Mouse (Mus musculus): ENCODE data around the gene Gpatch3. TPM values are rescaled to one million over a fixed set of nuclear protein-coding genes. Genes with fewer than 3 reads are reported as not detected.

Gene Gpatch3
- polyA plus RNA-seq, 1 experiment from 2014 or later, result 7.1 TPM

- no peaks in the 10 kb centered on the region for H3K4me1 ChIP-seq
- peaks cover 59% of the 10 kb centered on the region for H3K36me3 ChIP-seq
- H3K27ac ChIP-seq (replicated peaks), result no peak overlapping the region
- H3K4me2 ChIP-seq (replicated peaks), result no peak overlapping the region
- ATAC-seq (ENCODE audit: insufficient number of reproducible peaks, low FRiP score, low TSS enrichment, low read depth), result no peak
- H3K4me3 ChIP-seq (replicated peaks), result no peak overlapping the region
- no peaks in the 10 kb centered on the region for H3K9me3 ChIP-seq (replicated peaks)
- no peaks in the 10 kb centered on the region for H3K27me3 ChIP-seq
- WGBS, result 82% methylated on average over 11 of the region's 11 CpGs
- H3K9ac ChIP-seq, result no peak overlapping the region
These were observed 47.7 kb downstream of the Gpatch3 start for GRCm38 (mm10) chr4:133622161-133622695.

GRCm38 (mm10) chr4:133624830-133625229, 50.3 kb downstream of the Gpatch3 start:
- no peaks in the 10 kb centered on the region for H3K27me3 ChIP-seq
- H3K4me2 ChIP-seq (replicated peaks), result no peak overlapping the region
- H3K36me3 ChIP-seq, result peaks cover 48% of the 10 kb centered on the region
- WGBS, result 86% methylated on average over 7 of the region's 7 CpGs
- no peaks in the 10 kb centered on the region for H3K9me3 ChIP-seq (replicated peaks)
- no peak for ATAC-seq (ENCODE audit: insufficient number of reproducible peaks, low FRiP score, low TSS enrichment, low read depth)
- no peak overlapping the region for H3K27ac ChIP-seq (replicated peaks)
- no peaks in the 10 kb centered on the region for H3K4me1 ChIP-seq
- H3K9ac ChIP-seq, result no peak overlapping the region
- no peak overlapping the region for H3K4me3 ChIP-seq (replicated peaks)

- Histone ChIP-seq H3K4me1 (0 out of 2 replicates have a peak, but pooled peaks cover under 1% of the 10 kb centered on the region), H3K4me2 (replicated peaks) (no peak overlapping the region), H3K36me3 (peaks cover 45% of the 10 kb centered on the region), H3K9me3 (replicated peaks) (no peaks in the 10 kb centered on the region), H3K9ac (no peak overlapping the region), H3K4me3 (replicated peaks) (no peak overlapping the region), H3K27me3 (no peaks in the 10 kb centered on the region), H3K27ac (replicated peaks) (0 out of 2 replicates have a peak overlapping the region, but pooled peaks have one; percentile 11)
- no peak for ATAC-seq (ENCODE audit: insufficient number of reproducible peaks, low FRiP score, low TSS enrichment, low read depth)
- WGBS, result 51% methylated on average over 11 of the region's 11 CpGs
These were observed 51.1 kb downstream of the Gpatch3 start for GRCm38 (mm10) chr4:133625621-133626071.

- H3K9me3 ChIP-seq (replicated peaks), result no peaks in the 10 kb centered on the region
- H3K27ac ChIP-seq (replicated peaks), result peak overlapping the region; percentile 48; the same call in 1 of the 2 replicates
- no peak overlapping the region for H3K4me2 ChIP-seq (replicated peaks)
- H3K36me3 ChIP-seq, result peaks cover 40% of the 10 kb centered on the region
- 53% methylated on average over 5 of the region's 5 CpGs for WGBS
- no peak overlapping the region for H3K9ac ChIP-seq
- no peak for ATAC-seq (ENCODE audit: insufficient number of reproducible peaks, low FRiP score, low TSS enrichment, low read depth)
- peaks cover 6% of the 10 kb centered on the region for H3K4me1 ChIP-seq
- no peaks in the 10 kb centered on the region for H3K27me3 ChIP-seq
- H3K4me3 ChIP-seq (replicated peaks), result no peak overlapping the region
These were observed 51.7 kb downstream of the Gpatch3 start for GRCm38 (mm10) chr4:133626221-133626620.

- peaks cover 10% of the 10 kb centered on the region for H3K4me1 ChIP-seq
- peaks cover 37% of the 10 kb centered on the region for H3K36me3 ChIP-seq
- 88% methylated on average over 9 of the region's 9 CpGs for WGBS
- no peak overlapping the region for H3K9ac ChIP-seq
- no peak for ATAC-seq (ENCODE audit: insufficient number of reproducible peaks, low FRiP score, low TSS enrichment, low read depth)
- H3K27me3 ChIP-seq, result no peaks in the 10 kb centered on the region
- no peak overlapping the region for H3K27ac ChIP-seq (replicated peaks)
- H3K9me3 ChIP-seq (replicated peaks), result no peaks in the 10 kb centered on the region
- H3K4me2 ChIP-seq (replicated peaks), result no peak overlapping the region
- no peak overlapping the region for H3K4me3 ChIP-seq (replicated peaks)
These were observed 52.1 kb downstream of the Gpatch3 start for GRCm38 (mm10) chr4:133626621-133627020.

- H3K4me1 ChIP-seq, result peaks cover 14% of the 10 kb centered on the region
- no peaks in the 10 kb centered on the region for H3K9me3 ChIP-seq (replicated peaks)
- no peak for ATAC-seq (ENCODE audit: insufficient number of reproducible peaks, low FRiP score, low TSS enrichment, low read depth)
- H3K27me3 ChIP-seq, result no peaks in the 10 kb centered on the region
- H3K27ac ChIP-seq (replicated peaks), result no peak overlapping the region
- H3K4me2 ChIP-seq (replicated peaks), result no peak overlapping the region
- WGBS, result 88% methylated on average over 14 of the region's 14 CpGs
- no peak overlapping the region for H3K4me3 ChIP-seq (replicated peaks)
- H3K36me3 ChIP-seq, result peaks cover 34% of the 10 kb centered on the region
- no peak overlapping the region for H3K9ac ChIP-seq
These were observed 52.5 kb downstream of the Gpatch3 start for GRCm38 (mm10) chr4:133627039-133627438.

GRCm38 (mm10) chr4:133628517-133628916, 54.0 kb downstream of the Gpatch3 start:
- no peak for ATAC-seq (ENCODE audit: insufficient number of reproducible peaks, low FRiP score, low TSS enrichment, low read depth)
- WGBS, result 65% methylated on average over 2 of the region's 2 CpGs

GRCm38 (mm10) chr4:133629191-133629590, 54.6 kb downstream of the Gpatch3 start:
- no peak for ATAC-seq (ENCODE audit: insufficient number of reproducible peaks, low FRiP score, low TSS enrichment, low read depth)
- 84% methylated on average over 7 of the region's 7 CpGs for WGBS
- Histone ChIP-seq H3K4me3 (replicated peaks) (no peak overlapping the region), H3K36me3 (peaks cover 27% of the 10 kb centered on the region), H3K9ac (no peak overlapping the region), H3K27me3 (no peaks in the 10 kb centered on the region), H3K4me1 (peaks cover 25% of the 10 kb centered on the region), H3K27ac (replicated peaks) (no peak overlapping the region), H3K9me3 (replicated peaks) (no peaks in the 10 kb centered on the region), H3K4me2 (replicated peaks) (no peak overlapping the region)

More at GRCm38 (mm10) chr4:133628517-133628916, 54.0 kb downstream of the Gpatch3 start:
- Histone ChIP-seq H3K36me3 (peaks cover 33% of the 10 kb centered on the region), H3K4me3 (replicated peaks) (no peak overlapping the region), H3K9me3 (replicated peaks) (no peaks in the 10 kb centered on the region), H3K4me2 (replicated peaks) (no peak overlapping the region), H3K9ac (no peak overlapping the region), H3K4me1 (peaks cover 22% of the 10 kb centered on the region), H3K27me3 (no peaks in the 10 kb centered on the region), H3K27ac (replicated peaks) (no peak overlapping the region)

- H3K4me2 ChIP-seq (replicated peaks), result no peak overlapping the region
- H3K36me3 ChIP-seq, result peaks cover 17% of the 10 kb centered on the region
- no peaks in the 10 kb centered on the region for H3K27me3 ChIP-seq
- no peaks in the 10 kb centered on the region for H3K9me3 ChIP-seq (replicated peaks)
- WGBS, result 85% methylated on average over 8 of the region's 8 CpGs
- peaks cover 25% of the 10 kb centered on the region for H3K4me1 ChIP-seq
- H3K4me3 ChIP-seq (replicated peaks), result no peak overlapping the region
- H3K27ac ChIP-seq (replicated peaks), result no peak overlapping the region
- ATAC-seq (ENCODE audit: insufficient number of reproducible peaks, low FRiP score, low TSS enrichment, low read depth), result no peak
- H3K9ac ChIP-seq, result no peak overlapping the region
These were observed 55.9 kb downstream of the Gpatch3 start for GRCm38 (mm10) chr4:133630326-133630920.

- Histone ChIP-seq H3K4me2 (replicated peaks) (peak overlapping the region; percentile 75), H3K27me3 (no peaks in the 10 kb centered on the region), H3K27ac (replicated peaks) (no peak overlapping the region), H3K9me3 (replicated peaks) (no peaks in the 10 kb centered on the region), H3K36me3 (peaks cover 9% of the 10 kb centered on the region), H3K4me3 (replicated peaks) (peak overlapping the region; percentile 77), H3K4me1 (peaks cover 25% of the 10 kb centered on the region), H3K9ac (no peak overlapping the region)
- WGBS, result 75% methylated on average over 14 of the region's 14 CpGs
- ATAC-seq (ENCODE audit: insufficient number of reproducible peaks, low FRiP score, low TSS enrichment, low read depth), result no peak
These were observed 56.7 kb downstream of the Gpatch3 start for GRCm38 (mm10) chr4:133631071-133631768.

GRCm38 (mm10) chr4:133631769-133632411, 57.3 kb downstream of the Gpatch3 start:
- ATAC-seq (ENCODE audit: insufficient number of reproducible peaks, low FRiP score, low TSS enrichment, low read depth), result no peak
- H3K27ac ChIP-seq (replicated peaks), result peak overlapping the region; percentile 76; the same call in 1 of the 2 replicates

More at GRCm38 (mm10) chr4:133631769-133632411, 57.3 kb downstream of the Gpatch3 start:
- Histone ChIP-seq H3K4me2 (replicated peaks) (peak overlapping the region; percentile 75), H3K4me3 (replicated peaks) (peak overlapping the region; percentile 77), H3K4me1 (peaks cover 25% of the 10 kb centered on the region), H3K36me3 (peaks cover 2% of the 10 kb centered on the region; the same call in 1 of the 2 replicates), H3K9ac (peak overlapping the region; percentile 96), H3K27me3 (no peaks in the 10 kb centered on the region), H3K9me3 (replicated peaks) (no peaks in the 10 kb centered on the region)
- 32% methylated on average over 9 of the region's 9 CpGs for WGBS
